Mouse (Mus musculus) kidney, embryonic 16.5 days (tissue): ENCODE results near the gene Esrrg. TPM values are rescaled to one million over a fixed set of nuclear protein-coding genes. Genes with fewer than 3 reads are reported as not detected.

ENCODE experiments used
- ATAC-seq: fragments of 200-750 bp; cut with Nextera tagmentation; 2 replicates; pipeline ENCODE4 v1.8.0; 2017; ENCODE audit warnings: moderate TSS enrichment; ENCODE audit not compliant: low FRiP score, low TSS enrichment
- H3K27ac ChIP-seq: fragments of 300-500 bp; sonication (generic); 2 replicates; pipeline ENCODE4 v1.5.1; 2014; ENCODE audit warnings: low read length
- H3K27me3 ChIP-seq: fragments of 300-500 bp; sonication (generic); 2 replicates; pipeline ENCODE4 v1.6.1; 2014; ENCODE audit warnings: low read length, control low read depth, mixed read lengths; ENCODE audit not compliant: insufficient read depth
- H3K36me3 ChIP-seq: fragments of 300-500 bp; sonication (generic); 2 replicates; pipeline ENCODE4 v1.6.1; 2014; ENCODE audit warnings: low read length, control low read depth, mixed read lengths; ENCODE audit not compliant: insufficient read depth
- H3K4me1 ChIP-seq: fragments of 300-500 bp; sonication (generic); 2 replicates; pipeline ENCODE4 v1.6.1; 2014; ENCODE audit warnings: low read length, control low read depth, mixed read lengths; ENCODE audit not compliant: insufficient read depth
- H3K4me2 ChIP-seq: fragments of 300-500 bp; sonication (generic); replicated peaks from 2 replicates; pipeline ENCODE4 v1.6.1; 2014; ENCODE audit warnings: low read depth, low read length
- H3K4me3 ChIP-seq: fragments of 300-500 bp; sonication (generic); 2 replicates; pipeline ENCODE4 v1.5.1; 2014; ENCODE audit warnings: mild to moderate bottlenecking, low read length
- H3K9ac ChIP-seq: fragments of 300-500 bp; sonication (generic); replicated peaks from 2 replicates; pipeline ENCODE4 v1.6.1; 2014; ENCODE audit warnings: low read length
- H3K9me3 ChIP-seq: fragments of 300-500 bp; sonication (generic); 2 replicates; pipeline ENCODE4 v1.6.1; 2016; ENCODE audit warnings: low read length, control low read depth
- WGBS: fragments of 180-500 bp; shearing (Covaris S2); extraction: QIAGEN DNeasy Blood & Tissue Kit; methylation state at CpG from one replicate; pipeline ENCODE4 v1.1.7; 2014; 5-methylcytosine and 5-hydroxymethylcytosine counted together
- polyA plus RNA-seq: library from polyadenylated mRNA; unstranded; fragments of >200 nt; fragmentation: Nextera tagmentation; extraction: Ambion mirVana; gene quantifications from 2 replicates; pipeline ENCODE4 v1.2.1, GENCODE M21; 2015

The Esrrg gene
- polyA plus RNA-seq, 1 experiment from 2014 or later = 36.0 TPM

- Histone ChIP-seq H3K4me2 (no peak overlapping the region), H3K4me3 (no peak overlapping the region), H3K36me3 (no peaks in the 10 kb centered on the region), H3K9me3 (no peaks in the 10 kb centered on the region), H3K4me1 (peaks cover 31% of the 10 kb centered on the region), H3K27me3 (no peaks in the 10 kb centered on the region), H3K9ac (no peak overlapping the region), H3K27ac (no peak overlapping the region)
- no peak for ATAC-seq
- WGBS = 86% methylated on average over 6 of the region's 6 CpGs
Observed at GRCm38 (mm10) chr1:187805001-187805400, 196.4 kb downstream of the Esrrg start.

DNA sequence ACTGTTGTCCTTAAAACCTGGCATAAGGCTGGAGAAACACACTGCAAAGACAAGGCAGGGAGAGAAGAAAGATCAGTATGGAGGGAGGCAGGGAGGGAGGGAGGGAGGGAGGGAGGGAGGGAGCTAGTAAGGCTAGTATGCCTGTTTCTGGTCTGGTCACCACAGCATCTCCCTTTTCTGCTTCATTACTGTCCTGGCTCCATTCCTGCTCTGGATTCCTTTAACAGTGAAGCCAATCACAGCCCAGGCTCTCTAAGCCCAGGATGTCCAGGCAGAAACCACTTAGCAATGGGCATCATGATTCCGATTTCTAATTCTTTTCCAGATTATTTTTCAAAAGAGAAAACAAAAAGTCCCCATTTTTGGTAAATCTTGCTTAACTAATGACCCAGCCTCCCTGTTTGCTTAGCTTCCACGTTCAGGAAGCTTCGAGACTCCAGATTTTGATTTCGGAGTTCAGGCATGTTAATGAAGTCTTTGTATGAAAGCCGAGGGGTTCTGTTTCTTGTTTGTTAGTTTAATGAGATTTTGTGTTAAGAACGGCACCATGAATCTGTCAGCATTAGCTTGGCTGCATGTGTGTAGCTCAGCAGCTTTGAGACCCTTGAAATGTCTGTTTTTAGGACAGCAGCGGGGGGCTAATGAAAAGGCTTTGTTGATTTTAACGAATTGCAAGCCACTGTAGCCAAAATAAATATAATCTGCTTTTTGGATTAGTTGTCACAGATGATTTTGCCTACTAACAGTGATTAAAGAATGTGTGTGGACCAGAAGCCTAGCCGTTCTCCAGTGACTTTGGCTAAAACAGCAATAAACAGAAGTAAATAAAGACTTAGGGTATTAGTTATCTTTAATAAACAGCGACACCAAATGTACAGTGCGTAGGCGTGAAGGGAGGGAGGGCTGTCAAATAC, 199.1 kb downstream of the Esrrg start:
- Histone ChIP-seq H3K4me1 (peaks cover 35% of the 10 kb centered on the region), H3K9me3 (no peaks in the 10 kb centered on the region), H3K4me2 (no peak overlapping the region), H3K36me3 (no peaks in the 10 kb centered on the region), H3K9ac (no peak overlapping the region), H3K27ac (peak overlapping the region; percentile 80), H3K27me3 (no peaks in the 10 kb centered on the region), H3K4me3 (no peak overlapping the region)
- peak; percentile 14; the same call in 1 of the 2 replicates for ATAC-seq
- WGBS = 43% methylated on average over 12 of the region's 12 CpGs

DNA sequence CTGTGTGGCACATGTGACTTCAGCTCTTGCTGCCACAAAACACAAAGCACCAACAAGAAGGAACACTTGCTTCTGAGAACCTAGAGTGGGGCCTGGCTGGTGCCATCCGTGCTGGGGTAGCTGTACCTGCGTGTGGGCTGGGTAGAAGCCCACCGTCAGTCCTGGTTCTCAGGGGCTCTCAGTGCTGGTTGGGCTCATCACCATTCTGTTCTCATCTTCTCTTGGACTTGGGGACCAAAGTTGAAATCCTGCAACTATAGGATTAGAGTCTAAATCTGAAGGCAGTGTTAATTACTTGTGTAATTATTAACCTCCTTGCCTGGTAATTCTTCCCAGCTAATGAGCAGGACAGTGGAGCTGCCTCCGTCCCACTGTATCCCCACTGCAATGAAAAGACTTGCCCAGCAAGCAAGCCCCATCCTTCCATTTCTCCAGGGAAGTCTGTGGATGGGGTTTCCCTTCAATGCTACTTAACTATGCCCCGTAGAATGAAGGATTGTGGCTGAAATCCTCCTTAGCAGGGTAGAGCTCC, 199.9 kb downstream of the Esrrg start:
- no peak overlapping the region for H3K4me2 ChIP-seq
- H3K36me3 ChIP-seq = no peaks in the 10 kb centered on the region
- H3K9me3 ChIP-seq = no peaks in the 10 kb centered on the region
- H3K27me3 ChIP-seq = no peaks in the 10 kb centered on the region
- peak; percentile 58 for ATAC-seq
- no peak overlapping the region for H3K9ac ChIP-seq
- WGBS = 68% methylated on average over 5 of the region's 5 CpGs
- H3K4me3 ChIP-seq = no peak overlapping the region
- H3K4me1 ChIP-seq = peaks cover 29% of the 10 kb centered on the region
- peak overlapping the region; percentile 80 for H3K27ac ChIP-seq

DNA sequence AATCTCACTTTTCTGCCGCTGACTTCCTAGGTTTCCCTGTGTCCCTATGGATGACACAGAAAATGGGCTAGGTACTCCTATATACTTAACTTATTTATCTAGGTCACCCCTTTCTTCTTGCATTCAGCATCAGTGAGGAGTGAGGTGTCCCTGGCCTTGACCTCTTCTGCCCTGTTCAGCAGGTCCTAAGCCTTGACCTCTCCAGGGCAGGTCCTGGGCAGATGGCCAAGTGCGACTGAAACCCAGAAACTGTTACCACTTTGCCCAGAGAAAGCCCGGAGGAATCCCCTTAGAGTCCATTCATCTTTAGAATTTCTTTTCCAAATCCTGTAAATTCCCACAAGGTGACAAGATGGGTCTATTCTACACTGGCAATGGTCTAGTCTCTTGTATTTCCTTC, 201.0 kb downstream of the Esrrg start:
- Histone ChIP-seq H3K9ac (no peak overlapping the region), H3K9me3 (no peaks in the 10 kb centered on the region), H3K4me1 (peaks cover 21% of the 10 kb centered on the region), H3K4me2 (no peak overlapping the region), H3K4me3 (no peak overlapping the region), H3K27me3 (no peaks in the 10 kb centered on the region), H3K27ac (no peak overlapping the region), H3K36me3 (no peaks in the 10 kb centered on the region)
- no peak for ATAC-seq
- WGBS = 81% methylated on average over 3 of the region's 3 CpGs

GRCm38 (mm10) chr1:187819406-187819805, 210.8 kb downstream of the Esrrg start:
- Histone ChIP-seq H3K9ac (no peak overlapping the region), H3K4me1 (peaks cover 13% of the 10 kb centered on the region; the same call in 1 of the 2 replicates), H3K27ac (peak overlapping the region; percentile 16; the same call in 1 of the 2 replicates), H3K36me3 (no peaks in the 10 kb centered on the region), H3K9me3 (no peaks in the 10 kb centered on the region), H3K4me2 (no peak overlapping the region), H3K27me3 (no peaks in the 10 kb centered on the region), H3K4me3 (no peak overlapping the region)
- WGBS = 85% methylated on average over 5 of the region's 5 CpGs
- ATAC-seq = no peak

DNA sequence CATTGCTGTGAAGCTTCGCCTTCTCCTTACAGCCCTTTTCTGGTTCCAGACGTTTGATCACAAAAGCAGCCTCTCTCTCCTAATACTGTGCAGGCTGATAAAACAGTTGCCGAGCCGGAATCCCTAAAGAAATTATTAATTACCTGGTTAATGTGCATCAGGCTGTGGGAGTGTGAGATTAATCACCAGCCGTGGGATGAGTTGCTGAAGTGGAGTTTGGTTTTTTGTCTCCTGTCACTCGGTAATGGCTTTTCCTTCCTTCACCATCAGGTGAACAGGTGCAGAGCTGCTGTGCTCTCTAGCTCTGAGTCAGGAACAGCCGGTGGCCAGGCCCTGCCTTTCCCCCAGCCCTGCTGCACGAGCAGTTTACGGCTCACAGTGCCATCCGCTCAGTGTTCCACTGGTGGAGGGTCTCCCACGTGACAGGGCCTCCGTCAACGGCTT, 212.8 kb downstream of the Esrrg start:
- Histone ChIP-seq H3K36me3 (no peaks in the 10 kb centered on the region), H3K4me3 (no peak overlapping the region), H3K27me3 (no peaks in the 10 kb centered on the region), H3K4me2 (0 out of 2 replicates have a peak overlapping the region, but pooled peaks have one; percentile 3), H3K27ac (peak overlapping the region; percentile 87), H3K9ac (0 out of 2 replicates have a peak overlapping the region, but pooled peaks have one; percentile 27), H3K4me1 (peaks cover 22% of the 10 kb centered on the region), H3K9me3 (no peaks in the 10 kb centered on the region)
- 22% methylated on average over 13 of the region's 13 CpGs for WGBS
- ATAC-seq = peak; percentile 86

DNA sequence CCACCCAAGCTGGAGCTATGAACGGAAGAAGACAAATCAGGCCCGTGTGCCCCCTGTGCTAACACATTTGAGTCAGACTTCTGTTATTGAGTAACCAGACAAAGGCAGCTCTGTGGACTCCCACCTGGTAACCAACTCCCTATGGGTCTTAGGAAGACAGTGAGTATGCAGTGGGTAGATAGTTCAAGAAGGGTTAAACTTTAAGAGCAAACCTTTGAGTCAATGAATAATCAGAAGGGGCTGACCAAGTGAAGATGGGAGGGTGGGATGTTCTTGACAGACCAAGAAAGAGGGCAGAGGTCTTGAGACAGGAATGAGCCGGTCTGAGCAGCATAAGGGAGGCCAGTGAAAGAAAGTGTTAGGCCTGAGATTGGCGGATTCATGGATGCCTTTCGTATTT, 214.8 kb downstream of the Esrrg start:
- peak; percentile 85 for ATAC-seq
- Histone ChIP-seq H3K9me3 (no peaks in the 10 kb centered on the region), H3K9ac (no peak overlapping the region), H3K36me3 (no peaks in the 10 kb centered on the region), H3K4me3 (no peak overlapping the region), H3K27me3 (no peaks in the 10 kb centered on the region), H3K27ac (peak overlapping the region; percentile 70), H3K4me2 (no peak overlapping the region), H3K4me1 (peaks cover 23% of the 10 kb centered on the region)
- WGBS = 66% methylated on average over 5 of the region's 5 CpGs

GRCm38 (mm10) chr1:187825421-187826097, 217.0 kb downstream of the Esrrg start:
- Histone ChIP-seq H3K9me3 (no peaks in the 10 kb centered on the region), H3K4me2 (no peak overlapping the region), H3K27ac (peak overlapping the region; percentile 51; the same call in 1 of the 2 replicates), H3K4me1 (peaks cover 23% of the 10 kb centered on the region), H3K36me3 (no peaks in the 10 kb centered on the region), H3K27me3 (no peaks in the 10 kb centered on the region), H3K4me3 (no peak overlapping the region), H3K9ac (no peak overlapping the region)
- ATAC-seq = no peak
- WGBS = 76% methylated on average over 9 of the region's 9 CpGs

DNA sequence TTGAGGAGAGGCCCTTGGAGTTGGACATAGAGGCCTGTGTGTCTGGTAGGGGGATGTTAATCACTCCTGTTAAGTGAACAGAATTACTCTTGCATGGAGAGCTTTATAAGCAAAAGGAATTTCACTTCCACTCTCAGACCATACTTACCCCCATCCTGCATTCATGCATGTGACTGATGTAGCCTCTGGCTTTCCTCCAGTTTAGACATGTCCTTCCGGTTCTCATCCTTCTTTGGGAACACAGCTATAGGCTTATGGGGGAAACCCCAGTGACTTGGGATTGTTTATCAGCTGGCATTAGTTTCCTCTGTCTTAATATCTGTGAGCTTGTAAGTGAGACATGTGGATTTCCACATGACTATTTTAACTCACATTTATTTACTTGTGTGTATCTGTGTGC, 217.5 kb downstream of the Esrrg start:
- no peaks in the 10 kb centered on the region for H3K9me3 ChIP-seq
- 84% methylated on average over 1 of the region's 1 CpGs for WGBS
- no peak overlapping the region for H3K9ac ChIP-seq
- no peaks in the 10 kb centered on the region for H3K27me3 ChIP-seq
- no peak overlapping the region for H3K4me2 ChIP-seq
- H3K27ac ChIP-seq = peak overlapping the region; percentile 51; the same call in 1 of the 2 replicates
- no peaks in the 10 kb centered on the region for H3K36me3 ChIP-seq
- no peak overlapping the region for H3K4me3 ChIP-seq
- peaks cover 19% of the 10 kb centered on the region for H3K4me1 ChIP-seq
- no peak for ATAC-seq
